Mouse (Mus musculus): ENCODE measurements around the gene Itga8.

The Itga8 gene

DNA sequence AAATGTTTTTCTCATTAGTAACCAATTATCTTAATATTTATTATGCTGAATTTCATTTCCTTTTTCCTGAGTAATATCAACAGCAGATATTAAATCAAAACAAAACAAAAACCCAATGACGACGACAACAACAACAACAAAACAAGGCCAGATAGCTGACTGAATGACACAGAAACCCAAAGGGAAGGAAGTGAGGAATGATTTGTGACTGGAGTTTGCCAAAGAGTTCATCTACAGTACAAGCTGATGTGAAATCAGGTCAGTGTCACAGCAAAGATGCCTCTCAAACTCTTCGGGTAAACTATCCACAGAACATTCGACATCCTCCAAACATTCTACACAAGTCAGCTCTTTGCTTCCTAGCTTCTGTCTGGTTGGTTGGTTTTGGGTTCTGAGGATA is 104.0 kb downstream of the Itga8 start:
- no peak for DNase-seq (ENCODE audit: low spot score in 2 of 2)

DNA sequence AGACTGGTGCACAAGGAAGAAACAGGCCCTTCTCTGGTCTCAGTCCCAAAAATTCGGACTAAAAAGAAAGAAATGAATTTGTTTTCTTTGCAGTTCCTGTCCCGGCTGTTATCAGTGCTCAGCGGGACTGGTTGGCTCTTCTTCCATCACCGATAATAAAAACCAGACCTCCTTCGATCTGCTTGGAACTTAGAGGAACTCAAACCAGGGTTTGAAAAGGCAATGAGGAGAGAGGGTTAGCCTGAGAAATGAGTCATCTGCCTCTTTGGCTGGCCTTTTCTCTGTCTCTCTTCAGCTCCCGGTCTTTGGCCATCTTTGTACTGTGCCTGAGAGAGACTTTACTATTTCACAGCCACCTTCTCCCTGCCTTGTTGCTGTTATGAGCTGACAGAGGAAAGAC is 112.7 kb downstream of the Itga8 start:
- DNase-seq (ENCODE audit: low spot score in 2 of 2), result no peak

DNA sequence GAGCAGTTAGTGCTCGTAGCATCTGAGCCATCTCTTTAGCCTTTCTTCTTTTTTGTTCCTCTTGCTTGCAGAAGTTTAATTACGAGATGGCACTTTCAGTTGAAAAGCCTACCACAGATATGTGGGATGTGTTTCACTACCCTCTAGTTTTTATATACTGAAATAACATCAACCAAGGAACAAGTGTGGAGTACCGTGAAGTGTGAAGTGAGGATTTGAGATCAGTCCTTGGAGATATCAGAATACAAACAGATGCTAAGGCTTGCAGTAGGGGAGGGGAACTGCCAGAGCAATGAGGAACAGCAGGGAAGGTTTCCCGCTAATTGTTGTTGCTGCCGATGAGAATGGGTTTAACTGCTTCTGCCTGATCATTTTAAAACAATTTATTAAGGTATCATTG is 114.1 kb downstream of the Itga8 start:
- DNase-seq (ENCODE audit: low spot score in 2 of 2), result no peak

DNA sequence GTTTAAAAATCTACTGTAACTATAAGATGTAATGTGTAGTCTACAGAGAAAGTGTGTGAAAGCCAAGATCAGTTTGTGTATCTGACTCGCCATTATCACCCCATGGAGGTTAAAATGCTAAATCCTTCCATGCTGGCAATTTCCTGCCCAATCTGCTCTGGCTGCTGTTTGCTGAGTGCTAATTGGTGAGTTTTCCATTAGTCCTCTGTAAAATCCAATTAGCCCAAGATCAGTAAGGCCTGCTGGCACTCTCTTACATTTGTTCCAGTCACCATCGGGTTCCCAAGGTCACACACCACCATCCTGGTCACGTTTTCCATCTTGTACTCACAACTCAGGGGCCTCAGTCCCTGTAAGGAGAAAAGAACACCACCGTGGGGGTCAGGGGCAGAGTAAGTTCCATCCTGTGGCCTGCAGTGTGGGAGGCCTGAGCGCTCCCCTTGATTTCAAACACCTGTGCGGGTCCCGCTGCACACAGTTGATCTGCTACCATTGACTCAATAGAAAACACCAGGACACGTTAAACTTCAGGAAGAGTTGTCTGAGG is 119.2 kb downstream of the Itga8 start:
- no peak for DNase-seq (ENCODE audit: low spot score in 2 of 2)

DNA sequence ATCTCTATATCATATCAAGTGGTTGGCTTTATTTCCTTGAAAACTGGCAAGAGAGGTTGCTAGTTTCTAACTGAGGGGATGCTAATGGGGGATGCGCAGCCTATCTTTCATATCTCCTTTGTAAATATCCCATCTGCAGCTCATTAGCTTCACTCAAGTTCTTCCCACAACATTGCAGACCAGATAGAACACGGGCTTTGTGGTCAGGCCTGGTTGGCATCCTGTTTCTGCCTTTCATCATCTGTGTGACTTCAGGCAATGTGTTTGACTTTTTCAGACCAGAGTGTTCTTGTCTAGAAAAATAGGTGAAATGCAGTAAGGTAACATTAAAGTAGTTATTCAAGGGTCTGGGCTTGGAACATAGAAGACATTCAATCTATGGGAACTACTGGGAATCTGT is 121.1 kb downstream of the Itga8 start:
- DNase-seq (ENCODE audit: low spot score in 2 of 2), result no peak

GRCm38 (mm10) chr2:12174722-12175427 is 126.8 kb downstream of the Itga8 start:
- no peak for DNase-seq (ENCODE audit: low spot score in 2 of 2)

DNA sequence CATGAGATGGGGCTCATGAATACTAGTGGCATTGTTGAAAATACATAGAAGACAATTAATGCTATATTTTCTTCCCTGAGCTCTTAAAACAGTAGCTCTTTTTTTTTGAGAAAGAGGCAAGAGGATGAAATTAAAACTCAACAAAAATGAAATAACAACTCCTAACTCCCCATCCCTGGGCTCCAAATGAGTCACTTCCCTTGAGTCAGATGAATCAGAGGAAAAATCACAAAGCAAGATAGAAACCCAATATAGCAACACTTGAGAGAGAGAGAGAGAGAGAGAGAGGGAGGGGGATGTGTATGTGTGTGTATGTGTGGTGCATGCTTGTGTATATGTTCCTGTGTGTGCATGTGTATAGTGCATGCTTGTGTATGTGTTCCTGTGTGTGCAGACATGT is 131.5 kb downstream of the Itga8 start:
- no peak for DNase-seq (ENCODE audit: low spot score in 2 of 2)

DNA sequence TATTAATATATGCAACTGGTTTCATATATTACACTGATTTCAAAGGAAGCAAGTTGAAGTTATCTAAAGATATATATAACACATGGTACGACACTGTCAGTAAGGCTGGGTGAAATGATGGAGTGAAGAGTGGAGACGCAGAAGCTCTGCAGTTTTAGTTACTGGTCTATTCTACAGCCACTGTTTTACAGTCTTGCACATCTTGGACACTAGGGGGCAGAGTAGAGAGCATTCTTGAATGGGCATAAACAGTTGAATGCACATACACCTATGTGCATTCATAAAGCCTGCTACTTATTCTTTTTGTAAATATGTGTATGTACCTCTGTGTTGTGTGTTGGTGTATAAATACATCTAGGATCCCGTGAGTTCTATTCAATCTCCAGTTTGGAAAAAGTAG is 141.2 kb downstream of the Itga8 start:
- DNase-seq (ENCODE audit: low spot score in 2 of 2), result peak in 1 of 2 experiments; percentile 11

DNA sequence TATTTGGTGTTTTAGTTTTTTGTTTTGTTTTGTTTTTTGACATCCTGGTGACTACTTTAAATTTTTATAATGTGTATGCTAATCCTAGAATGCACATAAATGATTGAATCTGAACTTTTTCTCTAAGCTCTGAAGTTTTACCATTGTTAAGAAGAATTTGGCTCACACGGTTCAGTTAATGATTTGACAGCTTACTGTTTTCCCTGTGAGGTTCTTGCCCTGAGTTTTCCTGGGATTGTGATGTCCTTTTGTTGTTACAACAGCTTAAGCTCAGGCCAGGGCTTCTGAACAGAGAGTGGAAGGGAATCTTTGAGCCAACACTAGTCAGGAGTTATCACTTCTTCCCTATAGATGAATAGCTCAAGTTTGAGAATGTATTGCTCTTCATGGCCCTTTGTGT is 144.7 kb downstream of the Itga8 start:
- no peak for DNase-seq (ENCODE audit: low spot score in 2 of 2)

DNA sequence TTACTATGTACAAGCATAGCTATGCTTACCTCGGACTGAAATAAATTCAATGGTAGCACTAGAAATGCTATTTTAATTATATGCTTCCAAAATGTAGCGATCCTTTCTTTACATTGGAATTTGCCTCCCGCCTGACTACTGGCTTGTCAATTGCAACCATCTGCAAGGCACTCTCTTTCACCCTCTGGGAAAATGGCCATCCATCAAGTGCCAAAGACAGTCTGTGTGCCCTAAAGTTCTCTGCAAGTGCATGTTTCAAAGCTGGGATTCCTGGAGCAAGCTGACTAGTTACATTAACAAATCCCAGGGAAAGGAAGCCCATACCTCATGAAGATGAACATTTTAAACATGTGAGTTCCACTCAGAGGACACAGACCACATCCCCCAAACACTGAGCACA is 145.3 kb downstream of the Itga8 start:
- no peak for DNase-seq (ENCODE audit: low spot score in 2 of 2)

DNA sequence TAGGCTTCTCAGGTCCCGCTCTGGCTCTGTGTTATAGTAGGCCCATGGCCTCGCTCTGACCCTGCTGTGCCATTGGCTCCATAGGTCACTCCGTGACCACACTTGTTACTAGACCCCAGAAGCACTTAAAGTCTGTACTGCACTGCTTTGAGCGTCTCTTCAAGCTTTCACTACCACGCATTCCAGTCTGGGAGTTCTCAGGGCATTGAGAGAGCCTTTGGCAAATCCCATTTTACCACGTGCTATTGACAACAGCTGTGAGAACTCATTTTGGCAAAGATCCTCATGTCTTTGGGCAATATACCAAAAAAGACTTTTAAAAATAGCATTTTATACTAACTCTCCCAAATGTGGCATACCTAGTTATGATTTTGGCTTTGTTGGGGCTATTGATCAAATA is 147.0 kb downstream of the Itga8 start:
- no peak for DNase-seq (ENCODE audit: low spot score in 2 of 2)

GRCm38 (mm10) chr2:12153551-12153950 is 148.2 kb downstream of the Itga8 start:
- DNase-seq (ENCODE audit: low spot score in 2 of 2), result no peak

- DNase-seq (ENCODE audit: low spot score in 2 of 2), result no peak
Measured at GRCm38 (mm10) chr2:12147902-12148301, 153.8 kb downstream of the Itga8 start.

DNA sequence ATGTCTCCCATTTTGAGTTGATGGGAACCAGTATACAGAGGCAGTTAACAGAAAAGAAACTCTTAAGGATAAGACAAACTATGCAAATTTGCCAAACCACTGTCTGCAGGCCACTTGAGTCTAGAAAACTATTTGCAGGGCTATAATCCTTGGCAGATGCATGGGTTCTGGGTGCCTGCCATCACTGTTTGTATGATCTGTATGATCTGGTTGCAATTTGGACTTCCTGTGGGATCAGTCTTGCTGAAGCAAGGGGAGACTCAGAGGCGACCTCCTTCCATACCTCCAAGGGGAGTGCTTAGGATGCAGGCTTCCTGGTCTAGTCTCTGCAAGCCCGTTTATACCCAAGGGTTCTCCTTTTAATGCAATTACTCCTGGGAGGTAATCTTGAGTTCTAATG is 155.1 kb downstream of the Itga8 start:
- no peak for DNase-seq (ENCODE audit: low spot score in 2 of 2)

DNA sequence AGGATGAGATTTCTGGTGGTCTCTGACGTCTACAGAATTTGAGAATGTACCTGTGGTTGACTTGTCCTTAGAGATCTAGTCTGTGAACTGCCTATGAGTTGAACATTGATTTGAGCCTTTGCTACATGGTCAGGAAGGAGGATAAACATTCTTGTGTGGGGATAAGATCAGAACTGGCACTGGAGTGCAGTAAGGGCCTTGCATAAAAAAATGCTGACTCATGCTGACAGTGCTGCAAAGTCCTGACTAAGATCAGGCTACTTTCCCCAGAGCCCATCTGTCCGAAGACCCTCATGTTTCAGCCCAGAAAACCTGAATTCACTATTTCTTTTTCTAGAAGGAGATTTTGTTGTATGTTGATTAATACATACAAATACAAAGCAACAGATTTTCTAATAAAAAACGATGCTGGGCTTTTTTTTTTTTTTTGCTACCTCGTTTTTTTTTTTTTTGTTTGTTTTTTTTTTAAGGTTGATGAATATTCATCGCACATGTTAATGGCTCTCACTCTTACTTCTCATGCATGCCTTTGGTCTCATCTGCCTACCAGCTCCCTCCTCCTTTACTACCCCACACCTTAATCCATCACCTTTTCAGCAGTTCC is 162.9 kb downstream of the Itga8 start:
- DNase-seq (ENCODE audit: low spot score in 2 of 2), result no peak

- DNase-seq (ENCODE audit: low spot score in 2 of 2), result no peak
Measured at GRCm38 (mm10) chr2:12126580-12126979, 175.1 kb downstream of the Itga8 start.

- DNase-seq (ENCODE audit: low spot score in 2 of 2), result no peak
Measured at GRCm38 (mm10) chr2:12115479-12115878, 186.2 kb downstream of the Itga8 start.

DNA sequence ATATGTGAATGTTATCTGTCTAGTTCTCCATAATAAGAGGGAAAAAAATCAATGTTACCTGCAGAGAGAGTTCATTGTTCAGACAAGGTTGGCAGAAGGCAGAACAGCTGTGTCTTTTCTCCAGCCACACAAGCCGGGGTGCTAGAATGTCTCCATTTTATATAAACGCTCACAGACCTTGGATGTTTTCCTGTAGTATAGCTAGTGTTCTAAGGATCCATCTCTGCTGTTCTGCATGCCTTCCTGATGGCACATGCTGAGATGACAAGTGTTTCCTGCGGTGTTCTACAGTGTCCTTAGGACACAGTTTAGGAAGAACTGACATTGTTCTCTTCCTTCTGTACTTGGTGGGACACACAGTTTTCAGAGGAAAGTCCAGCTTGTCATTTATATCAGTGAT is 192.4 kb downstream of the Itga8 start:
- DNase-seq (ENCODE audit: low spot score in 2 of 2), result no peak

- no peak for DNase-seq (ENCODE audit: low spot score in 2 of 2)
Measured at GRCm38 (mm10) chr2:12108306-12108705, 193.4 kb downstream of the Itga8 start.

GRCm38 (mm10) chr2:12107265-12107664 is 194.5 kb downstream of the Itga8 start:
- no peak for DNase-seq (ENCODE audit: low spot score in 2 of 2)

GRCm38 (mm10) chr2:12103183-12103582 is 198.5 kb downstream of the Itga8 start:
- DNase-seq (ENCODE audit: low spot score in 2 of 2), result no peak

DNA sequence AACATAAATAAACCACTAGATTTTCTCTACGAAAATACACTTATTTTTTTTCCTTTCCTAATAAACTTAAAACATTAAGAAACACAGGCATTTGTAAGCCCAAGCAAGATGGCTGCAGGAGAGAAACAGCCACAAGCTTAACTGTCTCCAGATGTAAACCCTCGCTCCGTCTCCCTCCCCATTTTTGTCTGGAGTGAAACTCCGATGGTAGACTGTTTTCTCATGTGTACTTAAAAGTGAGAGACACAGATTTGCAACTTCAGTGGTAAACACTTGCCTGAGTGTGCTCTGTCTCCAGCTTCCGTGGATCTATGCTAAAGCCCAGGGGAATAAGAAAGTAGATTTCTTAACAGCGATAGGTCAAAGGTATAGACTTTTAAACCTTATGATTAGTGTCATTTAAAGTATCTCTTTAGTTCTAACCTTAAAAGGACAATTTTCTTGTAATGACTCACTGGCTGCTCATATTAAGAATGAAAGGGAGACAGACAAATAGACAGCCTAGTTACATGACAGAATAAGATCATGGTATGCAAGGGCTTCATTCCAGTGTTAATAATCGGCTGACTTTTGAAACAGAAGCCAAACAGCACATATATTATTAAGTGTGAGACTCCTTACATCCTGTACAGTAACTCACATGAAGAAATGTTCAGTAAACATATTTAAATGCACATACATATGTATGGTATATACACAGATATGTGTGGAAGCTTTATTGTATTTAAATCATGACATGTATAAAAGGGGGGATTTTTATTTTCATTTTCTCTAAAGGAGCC is 209.3 kb downstream of the Itga8 start:
- no peak for DNase-seq (ENCODE audit: low spot score in 2 of 2)

DNA sequence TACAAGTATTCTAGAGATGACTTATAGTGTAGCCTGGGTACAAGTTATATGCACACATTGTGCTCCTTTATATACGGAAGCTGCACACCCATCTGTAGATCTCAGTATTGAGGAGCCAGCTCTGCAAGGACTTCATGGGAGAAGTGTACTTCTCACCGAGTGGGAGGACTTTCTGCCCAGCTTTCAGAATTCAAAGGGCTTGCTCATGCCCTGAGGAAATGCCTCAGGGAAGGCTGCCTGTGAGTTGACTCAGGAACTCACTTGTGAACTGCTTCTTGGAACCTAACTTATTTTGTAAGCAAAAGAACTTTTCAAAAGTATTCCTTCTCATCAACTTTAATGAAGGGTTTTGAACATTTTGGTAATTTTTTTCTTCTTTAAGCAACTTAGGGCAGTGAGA is 210.7 kb downstream of the Itga8 start:
- no peak for DNase-seq (ENCODE audit: low spot score in 2 of 2)

Data from frontal cortex, postnatal 14 days (tissue).